Mouse (Mus musculus) right cerebral cortex, adult 18-20 months (tissue): ENCODE data around the gene Slc6a19.
"Not testable (repeated sequence)": the region's sequence is repeated elsewhere in the genome, so short reads cannot be mapped to it uniquely, and the experiment has no call there.

Experiments
- DNase-seq: peaks from one replicate; pipeline ENCODE4 v3.0.0; 2022; ENCODE audit warnings: mixed read lengths

The Slc6a19 gene

DNA sequence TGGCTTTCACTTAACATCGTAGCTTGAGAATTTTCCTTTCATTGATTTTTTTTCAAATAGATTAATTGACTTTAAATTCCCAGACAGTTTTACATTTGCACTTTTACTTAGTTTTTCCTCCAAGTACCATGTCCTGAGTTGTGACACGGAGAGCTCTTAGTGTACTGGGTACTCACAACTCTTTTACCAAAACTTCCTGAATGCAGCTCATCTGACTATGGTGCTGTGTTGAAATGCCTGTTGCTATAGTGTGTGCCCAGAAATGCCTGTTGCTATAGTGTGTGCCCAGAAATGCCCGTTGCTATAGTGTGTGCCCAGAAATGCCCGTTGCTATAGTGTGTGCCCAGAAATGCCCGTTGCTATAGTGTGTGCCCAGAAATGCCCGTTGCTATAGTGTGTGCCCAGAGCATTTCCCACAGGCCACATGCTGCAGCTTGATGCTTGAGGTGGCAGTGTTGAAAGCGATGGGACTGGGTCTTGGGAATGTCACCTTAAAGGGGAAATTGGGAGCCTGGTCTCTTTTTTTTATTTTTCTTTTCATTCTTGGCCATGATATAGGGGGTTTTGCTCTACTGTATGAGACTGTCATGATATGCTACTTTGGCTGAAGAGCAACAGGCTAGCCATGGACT, at the start of gene Slc6a19:
Gene Slc6a19, minus strand, starts transcription at position 172 of the 632 bp plus-strand sequence.
- no peak for DNase-seq

DNA sequence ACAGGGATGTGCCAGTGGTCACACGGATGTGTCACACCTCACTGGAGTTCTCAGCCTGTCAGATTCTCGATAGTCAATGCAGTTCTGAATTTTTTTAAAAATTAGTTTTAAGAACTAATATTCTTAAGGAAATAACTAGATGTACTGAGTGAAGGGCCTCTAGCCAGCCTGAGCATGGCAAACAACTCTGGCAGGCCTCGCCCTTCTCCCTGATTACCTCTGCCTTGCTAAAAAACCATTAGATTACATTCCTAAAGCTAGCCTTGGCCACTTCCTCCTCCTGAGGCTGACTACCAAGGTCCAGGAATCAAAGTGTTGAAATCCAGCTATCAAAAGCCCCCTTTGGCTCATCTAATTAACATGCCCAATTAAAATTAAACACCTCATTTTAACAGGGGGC, 46.6 kb upstream of the Slc6a19 start:
- DNase-seq = no peak

DNA sequence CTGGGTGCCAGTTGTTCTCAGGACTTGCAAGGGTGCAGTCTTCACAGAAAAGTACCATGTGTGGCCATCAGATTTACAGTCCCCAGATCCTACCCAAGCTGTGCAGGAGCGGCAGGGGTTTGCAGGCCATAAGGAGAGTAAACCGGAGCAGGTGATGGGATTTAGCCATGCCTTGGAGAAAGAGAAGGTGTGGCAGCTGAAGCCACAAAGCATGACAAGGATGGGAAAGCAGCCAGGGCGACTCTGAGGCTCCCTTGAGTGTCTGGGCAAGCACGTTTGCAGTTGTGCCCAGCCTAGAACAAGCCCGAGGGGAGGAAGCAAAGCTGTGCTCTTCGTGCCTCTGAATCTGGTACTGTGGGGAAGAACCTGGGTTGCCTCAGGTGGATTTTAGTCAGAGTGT, 45.8 kb upstream of the Slc6a19 start:
- DNase-seq = no peak

DNA sequence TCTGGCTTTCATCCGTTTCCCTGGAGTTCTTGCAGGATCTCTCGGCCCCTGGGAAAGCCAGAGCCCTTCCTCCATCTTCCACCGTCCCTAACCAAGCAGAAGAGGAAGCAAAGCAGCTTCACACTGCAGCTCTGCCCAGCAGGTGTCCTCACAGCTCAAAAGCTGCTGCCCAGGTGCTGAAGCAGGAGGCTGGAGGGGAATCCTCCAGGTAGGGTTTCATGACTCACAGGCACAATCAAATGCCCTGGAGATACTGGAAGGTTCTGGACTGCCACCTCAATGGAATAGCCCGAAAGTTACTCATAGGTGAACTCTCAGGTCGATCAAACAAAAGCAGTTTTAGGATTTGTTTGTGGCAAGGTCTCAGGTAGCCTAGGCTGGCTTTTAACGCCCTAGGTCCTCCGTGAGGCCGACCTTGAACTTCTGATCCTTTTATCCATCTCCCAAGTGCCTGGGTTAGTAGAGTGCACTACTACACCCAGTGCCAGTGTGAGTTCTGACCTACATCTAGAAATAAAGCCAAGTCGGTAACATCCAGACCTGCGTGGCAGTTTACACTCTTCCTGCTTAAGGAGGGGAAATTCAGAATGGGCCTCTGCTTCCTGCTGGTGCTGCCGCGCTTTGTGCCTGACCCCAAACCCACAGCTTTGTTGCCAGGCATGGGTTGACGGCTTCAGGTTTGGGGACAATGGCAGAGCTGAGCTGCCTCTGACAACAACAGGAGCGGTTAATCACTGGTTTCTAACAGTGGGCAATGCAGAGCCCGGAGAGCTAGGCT, 44.2 kb upstream of the Slc6a19 start:
- DNase-seq = no peak

DNA sequence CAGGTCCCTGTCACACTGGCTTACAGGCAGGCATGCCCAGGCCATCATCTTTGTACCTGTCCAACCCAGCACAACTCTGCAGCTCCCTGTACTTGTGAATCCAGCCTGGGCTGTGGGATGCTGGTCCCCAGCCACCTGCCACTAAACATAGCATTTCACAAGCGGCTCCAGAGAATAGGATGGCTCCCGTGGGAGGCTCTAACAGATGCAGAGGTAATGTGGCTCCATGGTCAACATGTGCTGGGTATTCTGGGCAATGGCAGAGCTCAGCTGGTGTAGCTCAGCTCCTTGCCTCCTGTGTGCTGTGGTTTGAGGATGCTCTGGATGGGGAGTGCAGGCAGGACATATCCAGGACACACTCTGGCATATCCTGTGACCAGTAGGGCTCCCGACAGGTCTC, 39.0 kb upstream of the Slc6a19 start:
- DNase-seq = no peak

DNA sequence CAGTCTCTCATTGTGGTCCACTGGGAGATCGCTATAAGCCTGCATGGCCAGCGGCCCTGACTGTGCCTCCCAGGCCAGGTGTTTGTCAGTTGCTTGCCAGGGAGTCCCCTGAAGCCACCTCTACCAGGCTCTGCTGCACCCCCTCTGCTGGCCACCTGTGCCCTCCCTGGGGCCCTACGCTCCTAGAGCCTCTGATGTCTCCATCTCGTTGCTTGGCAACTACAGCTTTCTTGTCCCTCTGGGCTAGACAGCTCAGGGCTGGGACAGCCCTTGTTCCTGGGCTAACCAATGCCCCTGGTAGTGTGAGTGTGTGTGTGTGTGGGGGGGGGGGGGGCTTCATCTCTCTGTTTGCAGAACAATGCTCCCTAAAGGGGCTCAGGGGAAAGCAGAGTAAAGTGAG, 38.3 kb upstream of the Slc6a19 start:
- no peak for DNase-seq

DNA sequence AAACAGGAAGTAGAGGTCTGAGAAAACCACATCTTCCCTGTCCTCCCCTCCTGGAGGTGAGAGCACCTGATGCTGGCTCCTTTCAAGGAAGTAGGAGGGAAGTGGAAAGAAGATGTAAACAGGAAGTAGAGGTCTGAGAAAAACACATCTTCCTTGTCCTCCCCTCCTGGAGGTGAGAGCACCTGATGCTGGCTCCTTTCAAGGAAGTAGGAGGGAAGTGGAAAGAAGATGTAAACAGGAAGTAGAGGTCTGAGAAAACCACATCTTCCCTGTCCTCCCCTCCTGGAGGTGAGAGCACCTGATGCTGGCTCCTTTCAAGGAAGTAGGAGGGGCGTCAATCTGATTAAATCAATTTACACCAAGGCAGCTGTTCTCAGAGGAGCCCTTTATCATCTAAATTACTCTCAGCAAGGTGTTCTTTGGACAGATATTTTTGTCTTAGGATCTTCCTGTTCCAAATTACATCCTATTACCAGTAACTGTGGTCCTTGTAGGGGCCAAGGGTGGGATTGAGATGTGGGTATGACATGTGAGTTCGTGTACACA, 35.8 kb upstream of the Slc6a19 start:
- DNase-seq = not testable (repeated sequence)

DNA sequence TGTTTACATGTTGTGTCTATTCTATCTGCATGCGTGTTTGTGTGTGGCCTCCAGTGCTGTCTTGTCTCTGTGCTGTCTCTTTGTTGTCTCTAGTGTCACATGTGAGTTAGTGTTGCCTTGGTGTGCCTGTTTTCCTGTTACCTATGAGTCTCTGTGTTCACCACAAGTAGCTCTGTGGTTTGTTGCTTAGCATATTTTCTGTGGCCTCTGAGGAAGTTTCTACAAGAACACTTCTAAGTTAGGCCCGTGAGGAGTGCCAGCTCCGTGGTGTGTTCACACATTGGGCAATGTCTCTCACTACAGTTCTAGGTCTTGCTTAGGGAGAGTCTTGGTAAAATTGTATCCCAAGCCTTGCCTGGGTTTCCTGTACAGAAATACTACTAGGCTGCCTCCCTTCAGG, 32.3 kb upstream of the Slc6a19 start:
- no peak for DNase-seq

DNA sequence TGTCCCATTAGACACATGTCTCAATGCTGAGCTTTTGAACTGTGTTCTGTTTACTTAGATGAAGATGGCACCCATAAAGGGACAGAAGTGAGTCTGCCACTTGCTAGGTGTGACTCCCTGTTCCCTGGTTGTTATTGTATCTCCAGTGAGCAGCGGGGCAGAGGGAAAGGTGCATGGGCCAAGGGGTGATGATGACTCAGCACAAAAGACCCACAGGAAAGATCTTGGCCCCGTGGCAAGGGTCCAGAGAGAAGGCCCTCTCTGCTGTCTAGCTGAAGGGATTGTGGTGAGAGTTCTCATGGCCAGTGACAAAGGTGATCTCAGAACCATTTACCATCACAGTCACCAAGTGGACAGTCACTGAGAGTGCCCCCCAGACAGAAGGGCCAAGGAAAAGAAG, 31.3 kb upstream of the Slc6a19 start:
- DNase-seq = no peak

DNA sequence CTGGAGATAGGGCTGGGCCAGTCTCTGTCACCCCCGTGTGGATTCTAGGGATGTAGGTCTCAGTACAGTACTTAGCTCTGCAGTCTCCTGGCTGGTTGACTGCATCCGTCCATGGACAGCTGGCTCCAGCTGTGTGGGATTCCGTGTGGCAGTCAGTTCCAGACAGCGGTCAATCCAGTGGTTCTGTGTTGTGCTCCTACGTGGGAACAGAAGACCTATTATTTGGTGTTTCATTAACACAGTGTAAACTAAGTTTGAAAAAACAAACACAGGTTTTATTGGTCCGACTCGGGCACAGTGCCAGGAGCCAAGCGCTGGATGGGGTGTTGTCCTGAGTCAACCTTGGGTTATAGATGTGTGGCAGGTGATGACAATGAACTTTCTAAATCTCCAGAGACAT, 30.6 kb upstream of the Slc6a19 start:
- DNase-seq = no peak

DNA sequence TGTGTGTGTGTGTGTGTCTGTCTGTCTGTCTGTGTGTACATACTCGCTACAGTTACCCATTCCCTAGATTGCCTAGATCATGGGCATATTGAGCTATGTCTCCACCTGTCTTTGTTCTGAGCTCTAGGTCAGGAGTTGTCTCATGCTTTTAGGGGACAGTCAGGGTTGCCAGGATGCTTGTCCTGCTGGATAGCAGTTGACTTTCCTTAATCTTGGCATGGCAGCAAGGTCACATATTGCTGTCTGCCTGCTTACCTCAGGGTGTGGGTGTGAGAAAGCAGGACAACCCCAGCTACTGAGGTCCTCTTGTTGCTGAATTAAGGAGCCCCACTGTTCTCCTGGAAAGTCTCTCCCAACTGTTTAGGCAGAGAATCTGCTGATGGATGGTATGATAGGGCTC, 29.7 kb upstream of the Slc6a19 start:
- DNase-seq = no peak

DNA sequence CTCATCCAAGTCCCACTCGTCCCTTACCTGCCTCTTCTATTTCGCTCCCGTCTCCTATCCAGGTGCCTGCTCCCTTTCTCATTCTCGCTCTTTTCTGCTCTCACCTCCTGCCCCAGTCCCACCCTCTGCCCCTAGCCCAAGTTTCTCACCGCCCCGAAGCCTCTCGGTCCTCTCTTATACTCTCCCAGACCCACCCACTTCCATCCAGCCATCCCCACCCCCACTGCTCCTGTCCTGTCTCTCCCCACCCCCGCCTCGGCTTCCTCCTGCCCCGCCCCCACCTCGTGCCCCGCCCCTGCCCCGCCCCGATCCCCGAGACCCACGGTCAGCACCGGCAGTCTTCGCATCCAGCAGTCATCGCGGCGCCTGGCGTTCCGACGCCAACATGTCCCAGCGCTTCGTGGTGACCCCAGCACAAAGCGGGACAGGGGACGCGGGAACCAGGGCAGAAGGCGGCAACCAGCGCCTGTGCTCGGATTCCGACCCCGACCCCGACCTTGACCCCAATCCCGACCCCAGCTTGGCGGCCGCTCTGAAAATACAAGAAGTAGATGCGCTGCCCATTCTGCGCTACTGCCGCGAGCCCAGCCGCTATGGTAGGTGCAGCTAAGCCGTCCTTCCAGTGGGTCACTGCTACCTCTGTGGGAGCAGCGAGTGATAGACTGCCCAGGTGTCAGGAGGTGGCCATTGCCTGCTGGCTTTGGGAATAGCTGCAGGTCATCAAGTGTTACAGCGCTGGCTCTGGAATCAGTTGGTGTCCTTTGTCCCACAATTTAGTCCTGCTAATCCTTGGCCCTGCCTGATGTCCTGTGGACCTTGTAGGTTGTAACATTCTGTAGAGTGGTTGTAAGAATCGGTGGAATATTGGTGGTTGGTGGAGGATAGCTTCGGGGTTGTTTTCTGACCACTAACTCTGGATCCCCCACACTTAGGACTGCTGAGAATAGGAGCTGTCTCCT, 28.4 kb upstream of the Slc6a19 start, which contains the start of gene Slc12a7:
Gene Slc12a7, plus strand, starts transcription at position 353 of the 959 bp plus-strand sequence.
- DNase-seq = no peak

DNA sequence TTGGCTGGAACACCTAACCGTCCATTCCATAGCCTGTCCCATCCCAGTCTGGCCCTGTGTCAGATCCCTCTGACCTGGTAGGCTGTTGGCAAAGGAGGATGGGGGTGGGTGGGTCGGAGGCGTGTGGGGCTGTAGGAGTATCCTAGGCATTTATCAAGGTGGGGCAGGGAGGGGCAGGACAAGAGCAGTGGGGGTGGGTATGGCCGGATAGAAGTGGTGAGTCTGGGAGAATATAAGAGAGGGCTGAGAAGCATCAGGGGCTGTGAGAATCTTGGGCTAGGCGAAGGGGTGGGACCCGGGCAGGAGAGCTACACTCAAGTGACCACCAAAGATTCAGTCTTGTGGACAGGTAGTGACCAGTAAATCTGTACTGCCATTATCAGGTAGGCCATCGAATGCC, 27.6 kb upstream of the Slc6a19 start:
- no peak for DNase-seq

DNA sequence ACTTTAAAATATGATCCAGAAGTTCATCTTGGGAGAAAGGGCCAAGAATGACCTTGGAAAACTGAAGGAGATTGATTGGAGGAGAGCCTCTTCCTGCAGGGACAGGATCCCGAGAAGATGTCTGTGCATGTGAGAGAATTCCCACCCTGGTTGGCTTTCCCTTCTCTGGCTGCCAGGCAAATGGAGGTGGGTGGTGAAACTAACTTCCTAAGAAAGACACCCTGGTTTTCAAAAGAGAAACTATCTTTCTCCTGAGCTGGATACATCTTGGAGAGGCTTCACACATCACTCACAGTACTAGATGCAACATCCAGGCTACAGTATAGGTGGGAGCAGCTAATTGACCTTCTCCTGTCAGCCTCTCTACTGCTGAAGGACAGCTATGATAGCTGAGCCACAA, 26.2 kb upstream of the Slc6a19 start:
- no peak for DNase-seq

DNA sequence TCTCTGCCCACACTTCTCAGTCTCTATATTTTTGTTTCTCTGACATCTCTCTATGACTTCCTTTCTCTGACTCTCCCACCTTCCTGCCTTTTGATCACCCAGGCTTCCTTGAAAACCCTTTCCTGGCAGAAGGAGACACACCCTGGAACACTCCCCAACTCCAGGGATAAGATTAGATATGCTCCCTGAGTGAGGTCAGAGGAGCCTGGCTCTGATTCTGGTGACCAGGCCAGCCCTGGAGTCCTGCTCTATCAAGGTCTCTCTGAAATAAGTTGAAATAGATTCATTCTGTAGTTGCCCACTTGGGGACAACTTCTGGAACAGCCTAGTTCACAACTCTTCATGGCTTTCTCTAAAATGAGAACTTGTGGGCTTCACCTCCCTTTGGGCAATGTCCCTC, 24.0 kb upstream of the Slc6a19 start:
- DNase-seq = no peak

DNA sequence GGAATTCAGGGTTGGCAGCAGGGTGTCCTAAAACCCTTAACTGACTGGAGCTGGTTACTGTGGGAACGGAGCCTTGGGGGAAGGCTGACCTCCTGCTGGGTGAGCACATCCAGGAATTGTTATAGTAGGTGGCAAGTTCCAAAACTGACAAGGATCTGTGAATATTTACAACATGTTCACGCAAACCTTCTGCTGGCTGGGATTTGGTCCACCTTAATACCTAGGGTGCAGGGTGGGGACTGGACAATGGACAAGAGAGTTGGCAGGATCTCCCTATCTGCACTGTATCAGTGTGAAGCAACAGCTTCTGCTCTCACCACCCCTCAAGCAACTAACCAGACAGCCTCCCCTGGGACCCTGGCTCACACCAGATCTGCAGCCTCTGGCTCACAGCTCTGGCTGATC, 23.0 kb upstream of the Slc6a19 start:
- no peak for DNase-seq

DNA sequence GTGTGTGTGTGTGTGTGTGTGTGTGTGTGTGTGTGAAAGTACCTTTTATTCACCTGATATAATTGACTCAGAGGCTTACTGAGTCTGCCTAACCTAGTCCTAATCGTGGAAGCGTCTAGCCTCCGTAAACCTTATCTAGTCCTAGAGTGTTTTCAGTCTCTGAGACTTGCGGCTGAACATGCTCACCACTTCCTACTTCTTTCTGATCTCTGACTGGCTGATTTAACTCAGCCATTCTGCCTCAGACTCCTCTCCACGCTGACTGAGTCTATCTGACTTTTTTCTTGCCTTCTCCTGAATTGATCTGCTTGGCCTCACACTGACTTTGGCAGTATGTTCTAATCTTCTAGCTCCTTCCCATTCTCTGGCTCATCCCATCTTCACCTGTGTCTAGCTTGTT, 20.6 kb upstream of the Slc6a19 start:
- no peak for DNase-seq

DNA sequence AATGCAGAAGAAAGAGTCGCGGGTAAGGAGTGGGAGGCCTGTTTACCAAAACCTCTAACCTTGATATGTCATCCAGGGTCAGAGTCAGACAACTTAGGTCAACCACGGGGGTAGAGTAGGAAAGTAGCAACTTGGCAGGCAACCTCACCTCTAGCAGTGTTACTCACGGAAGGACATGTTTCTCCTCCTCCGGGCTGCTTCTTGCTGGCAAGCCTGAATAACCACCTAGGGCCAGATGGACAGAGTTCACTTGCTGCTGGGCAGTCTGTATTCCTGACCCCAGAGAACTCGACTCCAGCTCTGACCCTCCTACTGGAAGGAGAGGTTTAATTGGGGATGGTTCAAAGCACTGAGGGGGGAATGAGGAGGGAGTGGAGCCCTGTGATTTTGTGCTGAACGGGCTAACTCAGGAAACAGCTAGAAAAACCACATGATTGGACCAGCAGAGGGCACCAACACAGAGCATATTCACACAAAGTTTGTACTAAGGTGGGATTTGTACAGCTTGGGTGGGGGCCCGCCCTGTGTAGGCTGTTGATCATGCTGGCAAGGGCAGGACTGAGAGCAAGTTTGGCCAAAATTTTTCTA, 18.5 kb upstream of the Slc6a19 start:
- DNase-seq = no peak

DNA sequence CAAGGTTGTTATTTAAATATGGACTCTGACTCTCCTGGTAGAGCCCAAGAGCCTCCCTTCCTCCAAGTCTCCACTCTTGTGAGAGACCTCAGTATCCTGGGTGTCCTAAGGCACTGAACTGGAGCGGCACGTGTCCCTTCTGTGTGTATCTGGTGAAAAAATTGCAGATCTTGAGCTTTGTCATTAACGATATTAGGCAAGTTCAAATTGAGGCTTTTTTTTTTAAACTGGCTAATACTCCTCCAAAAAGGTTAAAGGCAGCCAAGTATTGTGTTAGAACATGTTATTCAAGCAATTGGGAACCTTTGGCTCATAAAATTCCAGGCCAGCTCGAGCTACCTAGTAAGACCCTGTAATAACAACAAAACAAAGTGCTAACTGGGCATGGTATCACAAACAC, 15.6 kb upstream of the Slc6a19 start:
- no peak for DNase-seq

DNA sequence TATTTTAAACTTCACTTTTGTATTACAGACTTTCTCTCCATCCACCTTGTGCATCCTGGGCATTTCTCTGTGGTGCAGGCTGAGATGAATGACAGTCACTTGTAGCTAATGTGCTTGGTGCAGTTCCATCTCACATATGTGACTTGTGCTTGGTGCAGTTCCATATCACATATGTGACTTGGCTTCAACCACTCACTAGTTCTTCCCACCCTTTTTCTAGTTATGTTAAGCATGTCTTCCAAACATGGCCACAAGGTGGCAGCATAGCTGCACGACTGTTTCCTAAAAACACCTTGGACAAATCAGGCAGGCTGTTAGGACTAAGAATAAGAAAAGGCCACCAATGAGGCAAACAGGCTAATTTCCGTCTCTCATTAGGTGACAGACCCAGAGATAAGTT, 13.6 kb upstream of the Slc6a19 start:
- DNase-seq = peak; percentile 81

DNA sequence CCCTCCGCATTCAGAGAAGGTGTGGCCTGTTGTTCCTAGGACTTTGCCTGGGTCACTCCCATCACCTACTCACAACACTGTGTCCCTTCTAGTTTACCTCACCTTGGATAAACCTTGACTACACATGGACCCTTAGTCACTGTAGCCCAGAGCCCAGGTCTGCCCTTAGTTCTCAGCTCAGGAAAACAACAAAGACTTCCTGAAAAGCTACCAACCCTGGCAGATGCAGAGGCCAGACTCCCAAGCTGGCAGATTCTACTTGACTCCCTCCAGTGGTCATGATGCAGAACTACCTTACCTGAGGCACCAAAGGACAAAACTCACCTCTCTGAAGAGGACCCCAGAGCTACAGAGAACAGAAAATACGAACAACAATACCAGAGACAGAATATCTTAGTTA, 9.4 kb upstream of the Slc6a19 start:
- DNase-seq = no peak

DNA sequence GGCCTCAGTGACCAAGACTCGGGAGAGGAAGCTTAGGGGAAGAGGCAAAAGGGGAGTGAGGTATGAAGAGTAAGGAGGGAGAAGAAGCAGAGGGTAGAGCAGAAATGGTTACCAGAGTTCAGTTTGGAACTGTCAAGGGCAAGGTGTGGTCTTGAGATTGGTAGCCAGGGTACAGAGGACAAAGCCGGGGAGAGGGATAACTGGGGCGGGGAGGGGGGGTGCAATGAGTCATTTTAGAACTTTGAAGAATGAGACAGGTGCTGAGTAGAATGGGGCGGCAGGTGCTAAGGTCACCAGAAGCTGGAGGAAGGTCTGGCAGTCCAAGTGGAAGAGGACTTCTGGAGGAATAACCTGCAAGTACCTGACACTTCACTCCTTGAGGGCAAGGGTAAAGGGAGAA, 8.5 kb upstream of the Slc6a19 start:
- DNase-seq = no peak

DNA sequence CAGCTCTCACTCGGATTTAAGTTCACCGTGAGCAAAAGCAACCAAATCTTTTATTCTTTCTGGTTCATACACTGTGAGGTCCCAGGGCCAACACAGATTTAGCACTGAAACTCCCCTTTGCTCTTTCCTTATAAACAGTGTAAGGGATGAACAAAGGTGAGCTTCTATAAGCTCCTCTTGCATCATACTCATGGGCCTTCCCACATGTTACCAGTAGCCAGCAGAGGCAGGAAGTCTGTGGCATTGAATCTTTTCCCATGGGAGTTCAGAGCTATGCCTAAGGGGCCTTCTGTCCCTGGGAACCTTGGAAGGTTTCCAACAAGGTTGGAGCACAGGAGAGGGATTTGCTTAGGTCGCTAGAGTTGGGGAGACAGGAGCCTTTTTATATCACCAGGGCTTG, 7.6 kb upstream of the Slc6a19 start:
- no peak for DNase-seq
